Mouse (Mus musculus) myocyte (in vitro differentiated cells): ENCODE data around the gene Gm17651.

ENCODE experiments used
- CEBPB ChIP-seq: IDR thresholded peaks from 2 replicates; pipeline ENCODE4 v1.6.1; 2011; ENCODE audit warnings: mild to moderate bottlenecking, moderate library complexity; ENCODE audit not compliant: poor library complexity, insufficient read depth, severe bottlenecking
- E2F4 ChIP-seq: IDR thresholded peaks from one replicate; pipeline ENCODE4 v1.6.1; 2011; ENCODE audit warnings: mild to moderate bottlenecking, control low read depth, moderate library complexity; ENCODE audit not compliant: insufficient read depth
- MAX ChIP-seq: IDR thresholded peaks from one replicate; pipeline ENCODE4 v1.6.1; 2011; ENCODE audit warnings: low read depth, mild to moderate bottlenecking, control low read depth
- MYOD1 ChIP-seq, 3 experiments: IDR thresholded peaks; one replicate each; pipeline ENCODE4 v1.6.1; 2011; ENCODE audit warnings: control low read depth in 2 of 3, low read depth in 2 of 3, mild to moderate bottlenecking in 2 of 3, moderate library complexity in 1 of 3; ENCODE audit not compliant: insufficient read length in 2 of 3, control insufficient read depth in 1 of 3
- MYOG ChIP-seq, 3 experiments: IDR thresholded peaks; one replicate each; pipeline ENCODE4 v1.6.1; 2011; ENCODE audit warnings: control low read depth in 2 of 3, low read depth in 2 of 3, mild to moderate bottlenecking in 2 of 3; ENCODE audit not compliant: insufficient read length in 2 of 3, control insufficient read depth in 1 of 3, insufficient read depth in 1 of 3
- POLR2A ChIP-seq: IDR thresholded peaks from one replicate; pipeline ENCODE4 v1.6.1; 2011; ENCODE audit warnings: low read depth, mild to moderate bottlenecking, control low read depth, moderate library complexity; ENCODE audit not compliant: insufficient read length
- POLR2AphosphoS2 ChIP-seq: IDR thresholded peaks from one replicate; pipeline ENCODE4 v1.6.1; 2011; ENCODE audit warnings: low read depth, control low read depth; ENCODE audit not compliant: insufficient read length
- REST ChIP-seq: IDR thresholded peaks from one replicate; pipeline ENCODE4 v1.6.1; 2011; ENCODE audit warnings: mild to moderate bottlenecking, control low read depth, moderate library complexity; ENCODE audit not compliant: insufficient read depth, insufficient read length
- SRF ChIP-seq: IDR thresholded peaks from one replicate; pipeline ENCODE4 v1.6.1; 2011; ENCODE audit warnings: low read depth; ENCODE audit not compliant: control insufficient read depth, insufficient read length
- TCF12 ChIP-seq: IDR thresholded peaks from one replicate; pipeline ENCODE4 v1.6.1; 2011; ENCODE audit warnings: mild to moderate bottlenecking, control low read depth; ENCODE audit not compliant: poor library complexity, insufficient read depth, severe bottlenecking
- TCF3 ChIP-seq: IDR thresholded peaks from one replicate; pipeline ENCODE4 v1.6.1; 2011; ENCODE audit warnings: low read depth, control low read depth; ENCODE audit not compliant: insufficient read length
- USF1 ChIP-seq: IDR thresholded peaks from one replicate; pipeline ENCODE4 v1.6.1; 2011; ENCODE audit warnings: low read depth, mild to moderate bottlenecking, control low read depth, moderate library complexity

DNA sequence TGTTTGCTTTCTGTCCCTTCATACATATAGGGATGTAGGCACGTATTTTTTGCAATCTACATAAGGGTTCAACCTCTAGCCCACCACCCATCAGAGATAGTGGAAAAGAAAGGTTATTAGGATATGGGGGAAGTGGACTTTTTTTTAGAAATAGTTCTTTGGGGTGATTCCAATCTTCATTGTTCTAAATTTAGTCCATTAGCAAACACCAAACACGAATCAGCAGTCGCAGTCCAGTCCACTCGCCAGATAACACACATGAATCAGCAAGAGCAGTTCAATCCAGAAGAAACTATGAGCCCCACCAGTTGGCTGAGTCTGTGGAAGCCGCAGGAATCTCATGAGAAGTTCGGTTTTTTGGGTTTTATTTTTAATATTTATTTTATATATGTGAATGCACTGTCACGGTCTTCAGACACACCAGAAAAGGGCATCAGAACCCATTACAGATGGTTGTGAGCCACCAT lies at the start of gene Gm17651:
- TF ChIP-seq CEBPB (no peak), POLR2A (no peak), TCF12 (no peak), MYOG (IDR thresholded peaks at IDR 0.05; ENCODE audit: control insufficient read depth in 1 of 3, insufficient read depth in 1 of 3, insufficient read length in 2 of 3, low read depth in 2 of 3) (no peak), MAX (no peak), MYOD1 (IDR thresholded peaks at IDR 0.05; ENCODE audit: control insufficient read depth in 1 of 3, insufficient read length in 2 of 3, low read depth in 2 of 3) (no peak), E2F4 (no peak), SRF (no peak), USF1 (no peak), POLR2AphosphoS2 (no peak), REST (no peak), TCF3 (no peak)
